19 mouse cellular contexts compared by ENCODE assay signal in genomic region chr1:106517591-106518177, GRCm38 (mm10).
DNase-seq lines count a peak whose midpoint lies in the region; ATAC-seq and TF ChIP-seq lines count a peak whose summit lies in the region.
"Had no signal": no experiment of that assay in that cellular context is flagged by ENCODE, and none has a peak within 500 bp of the region (broad histone marks: within the 10 kb centered on the region; RNA-seq: fewer than 3 reads in every experiment).

No protein-coding gene starts in this region.

- H3K9me3 ChIP-seq in MEL (replicated peaks; ENCODE audit: insufficient read depth, low read length): no peaks in the 10 kb centered on the region
- no peaks in the 10 kb centered on the region for H3K9me3 ChIP-seq in intestine, embryonic 15.5 days
- no peaks in the 10 kb centered on the region for H3K9me3 ChIP-seq in stomach, embryonic 14.5 days (ENCODE audit: control insufficient read depth, low read depth, low read length)
- H3K9me3 ChIP-seq: forebrain, embryonic 12.5 days; hindbrain, embryonic 12.5 days had no signal

- no peak overlapping the region for H3K9ac ChIP-seq in MEL (ENCODE audit: control insufficient read depth, low read depth, low read length, poor library complexity, severe bottlenecking)
- H3K9ac ChIP-seq in intestine, embryonic 15.5 days: no peak overlapping the region
- no peak overlapping the region for H3K9ac ChIP-seq in stomach, embryonic 14.5 days (replicated peaks; ENCODE audit: low read depth, low read length)
- H3K9ac ChIP-seq: forebrain, embryonic 12.5 days; hindbrain, embryonic 12.5 days had no signal

- no peak overlapping the region for H3K4me2 ChIP-seq in intestine, embryonic 15.5 days (replicated peaks)
- no peak overlapping the region for H3K4me2 ChIP-seq in stomach, embryonic 14.5 days (replicated peaks; ENCODE audit: low read depth, low read length)
- H3K4me2 ChIP-seq: forebrain, embryonic 12.5 days; hindbrain, embryonic 12.5 days had no signal

- H3K27ac ChIP-seq in MEL (ENCODE audit: control insufficient read depth, low read depth, low read length): no peak overlapping the region
- peak overlapping the region; percentile 18; the same call in 1 of the 2 replicates for H3K27ac ChIP-seq in intestine, embryonic 15.5 days
- H3K27ac ChIP-seq in stomach, embryonic 14.5 days (ENCODE audit: low read length): peak overlapping the region; percentile 62; the same call in 1 of the 2 replicates
- H3K27ac ChIP-seq: forebrain, embryonic 12.5 days; heart, adult 2 months; hindbrain, embryonic 12.5 days had no signal

- no peak for TF ChIP-seq RAD21 in MEL (IDR thresholded peaks at IDR 0.05; ENCODE audit: low read depth, low read length)

- DNase-seq in 416B (ENCODE audit: low read depth) (peak; percentile 95), MEL (ENCODE audit: low read depth, low spot score) (peak; percentile 32)
- no peak for DNase-seq in lung, postnatal 25 days (ENCODE audit: low spot score)
- DNase-seq in gastrocnemius, adult 18-20 months (ENCODE audit: low spot score): no peak
- no peak for DNase-seq in left cerebral cortex, adult 9 months (ENCODE audit: low spot score in 2 of 2)
- DNase-seq: adrenal gland, postnatal 10 days; cerebellum, postnatal 14 days; gastrocnemius, postnatal 14 days; left cerebral cortex, postnatal 4 days; liver; right cerebral cortex, postnatal 25 days had no signal

- 82% methylated on average over 6 of the region's 6 CpGs for WGBS in intestine, embryonic 15.5 days
- 85% methylated on average over 6 of the region's 6 CpGs for WGBS in stomach, embryonic 14.5 days

- no peaks in the 10 kb centered on the region for H3K79me2 ChIP-seq in MEL (ENCODE audit: control insufficient read depth, insufficient read depth, low read length, poor library complexity)

- H3K27me3 ChIP-seq in MEL (ENCODE audit: control insufficient read depth in 1 of 2, insufficient read depth in 2 of 2, low read length in 2 of 2): no peaks in the 10 kb centered on the region; a peak in 1 of 4 replicates
- no peaks in the 10 kb centered on the region for H3K27me3 ChIP-seq in intestine, embryonic 15.5 days (replicated peaks)
- no peaks in the 10 kb centered on the region for H3K27me3 ChIP-seq in stomach, embryonic 14.5 days (ENCODE audit: control insufficient read depth, insufficient read depth, low read length)
- H3K27me3 ChIP-seq: forebrain, embryonic 12.5 days; hindbrain, embryonic 12.5 days; Patski had no signal

- peak in 1 of 2 experiments; percentile 69; a peak in 2 of 4 replicates for TF ChIP-seq EP300 in MEL (IDR thresholded peaks at IDR 0.05; ENCODE audit: low read depth in 1 of 2, low read length in 2 of 2)

- H3K4me1 ChIP-seq in MEL (ENCODE audit: control insufficient read depth in 1 of 2, insufficient read depth in 2 of 2, low read length in 2 of 2): no peaks in the 10 kb centered on the region; a peak in 1 of 4 replicates
- 0 out of 2 replicates have a peak, but pooled peaks cover 4% of the 10 kb centered on the region for H3K4me1 ChIP-seq in intestine, embryonic 15.5 days (replicated peaks)
- 0 out of 2 replicates have a peak, but pooled peaks cover 3% of the 10 kb centered on the region for H3K4me1 ChIP-seq in stomach, embryonic 14.5 days (ENCODE audit: control insufficient read depth, insufficient read depth, low read length)
- H3K4me1 ChIP-seq: forebrain, embryonic 12.5 days; hindbrain, embryonic 12.5 days had no signal

- peak; percentile 74 for ATAC-seq in intestine, embryonic 15.5 days
- no peak for ATAC-seq in stomach, embryonic 14.5 days (ENCODE audit: insufficient number of reproducible peaks, insufficient read depth, low FRiP score, low read depth)
- ATAC-seq: inflammation-experienced regulatory T-cells, adult 6 months; lung, postnatal 0 days; Patski had no signal

- TF ChIP-seq CTCF in MEL (IDR thresholded peaks at IDR 0.05 in 2 of 3, conservative IDR thresholded peaks at IDR 0.05 in 1 of 3; ENCODE audit: control insufficient read depth in 1 of 3, insufficient read depth in 1 of 3, low read depth in 2 of 3, low read length in 3 of 3, poor library complexity in 1 of 3, severe bottlenecking in 1 of 3): no peak

- no peak for TF ChIP-seq POLR2A in MEL (IDR thresholded peaks at IDR 0.05; ENCODE audit: control insufficient read depth in 1 of 2, insufficient read depth in 1 of 2, low read depth in 1 of 2, low read length in 2 of 2, poor library complexity in 1 of 2)

- H3K4me3 ChIP-seq in MEL (ENCODE audit: control insufficient read depth in 1 of 2, insufficient read depth in 1 of 2, low read depth in 2 of 2, low read length in 2 of 2): no peak overlapping the region
- no peak overlapping the region for H3K4me3 ChIP-seq in intestine, embryonic 15.5 days (replicated peaks)
- no peak overlapping the region for H3K4me3 ChIP-seq in stomach, embryonic 14.5 days (ENCODE audit: low read depth, low read length)
- H3K4me3 ChIP-seq: forebrain, embryonic 12.5 days; heart, adult 2 months; hindbrain, embryonic 12.5 days had no signal

- H3K36me3 ChIP-seq in MEL (ENCODE audit: control insufficient read depth in 1 of 2, insufficient read depth in 2 of 2, low read length in 2 of 2): no peaks in the 10 kb centered on the region
- H3K36me3 ChIP-seq in intestine, embryonic 15.5 days: no peaks in the 10 kb centered on the region
- H3K36me3 ChIP-seq in stomach, embryonic 14.5 days (ENCODE audit: control insufficient read depth, insufficient read depth, low read length): no peaks in the 10 kb centered on the region
- H3K36me3 ChIP-seq: forebrain, embryonic 12.5 days; hindbrain, embryonic 12.5 days had no signal

TF ChIP-seq in MEL, 35 proteins besides CTCF, POLR2A, EP300 and RAD21:
- no peak for TF ChIP-seq POLR2AphosphoS5 (IDR thresholded peaks at IDR 0.05; ENCODE audit: borderline replicate concordance, low read depth, low read length)
- no peak for TF ChIP-seq MAZ (IDR thresholded peaks at IDR 0.05; ENCODE audit: low read depth, low read length)
- TF ChIP-seq MYB (IDR thresholded peaks at IDR 0.05; ENCODE audit: low read depth, low read length): peak; percentile 94
- TF ChIP-seq TAL1 (IDR thresholded peaks at IDR 0.05; ENCODE audit: low read length): no peak
- no peak for TF ChIP-seq ELF1 (IDR thresholded peaks at IDR 0.05; ENCODE audit: low read depth, low read length)

Comparison
In these comparisons a context has a peak if more than half of its experiments do, and no peak if none do; other contexts are left out.
1. DNase-seq: peak in 416B (single experiment) and MEL (single experiment); none in lung, postnatal 25 days (single experiment), gastrocnemius, adult 18-20 months (single experiment) and left cerebral cortex, adult 9 months (0 of 2).